12 mouse cellular contexts compared by ENCODE assay signal in genomic region chr16:33130731-33131130, GRCm38 (mm10). TPM values are rescaled to one million over a fixed set of nuclear protein-coding genes. Genes with fewer than 3 reads are reported as not detected.
A peak's percentile ranks its signal among the peaks of the same experiment; 100 is the strongest.
DNase-seq lines count a peak whose midpoint lies in the region; ATAC-seq and TF ChIP-seq lines count a peak whose summit lies in the region.
"Had no signal": no experiment of that assay in that cellular context is flagged by ENCODE, and none has a peak within 500 bp of the region (broad histone marks: within the 10 kb centered on the region; RNA-seq: fewer than 3 reads in every experiment).

No protein-coding gene starts in this region.

- TF ChIP-seq CTCF in midbrain, postnatal 0 days (IDR thresholded peaks at IDR 0.05) = no peak

- H3K27ac ChIP-seq in midbrain, postnatal 0 days (ENCODE audit: low read depth, low read length) = no peak overlapping the region
- H3K27ac ChIP-seq in midbrain, embryonic 11.5 days (ENCODE audit: low read depth, low read length) = no peak overlapping the region
- H3K27ac ChIP-seq: kidney, postnatal 0 days had no signal

- no peaks in the 10 kb centered on the region for H3K4me1 ChIP-seq in midbrain, postnatal 0 days (ENCODE audit: insufficient read depth, low read length)
- no peaks in the 10 kb centered on the region for H3K4me1 ChIP-seq in midbrain, embryonic 11.5 days (ENCODE audit: control insufficient read depth, insufficient read depth, low read length)

- H3K9ac ChIP-seq in midbrain, postnatal 0 days (replicated peaks; ENCODE audit: low read length, poor library complexity, severe bottlenecking) = no peak overlapping the region
- H3K9ac ChIP-seq in midbrain, embryonic 11.5 days (ENCODE audit: low read length) = no peak overlapping the region

- ATAC-seq in midbrain, postnatal 0 days (ENCODE audit: low FRiP score) = no peak
- no peak for ATAC-seq in midbrain, embryonic 11.5 days (ENCODE audit: low FRiP score)
- ATAC-seq in megakaryocyte progenitor cell, adult 5-6 weeks (replicated peaks; ENCODE audit: poor library complexity) = peak; percentile 54

- 0 out of 2 replicates have a peak, but pooled peaks cover 4% of the 10 kb centered on the region for H3K36me3 ChIP-seq in midbrain, postnatal 0 days (ENCODE audit: insufficient read depth, low read length)
- no peaks in the 10 kb centered on the region for H3K36me3 ChIP-seq in midbrain, embryonic 11.5 days (ENCODE audit: control insufficient read depth, insufficient read depth, low read length)

- no peaks in the 10 kb centered on the region for H3K9me3 ChIP-seq in midbrain, postnatal 0 days (ENCODE audit: low read length)
- no peaks in the 10 kb centered on the region for H3K9me3 ChIP-seq in midbrain, embryonic 11.5 days (ENCODE audit: control insufficient read depth, low read length)

- H3K27me3 ChIP-seq in midbrain, postnatal 0 days (ENCODE audit: insufficient read depth, low read length) = no peaks in the 10 kb centered on the region
- H3K27me3 ChIP-seq in midbrain, embryonic 11.5 days (ENCODE audit: control insufficient read depth, insufficient read depth, low read length) = no peaks in the 10 kb centered on the region

- peak; percentile 20 for DNase-seq in midbrain, postnatal 0 days (ENCODE audit: low spot score)
- DNase-seq in midbrain, embryonic 11.5 days (ENCODE audit: low spot score, missing footprints) = no peak
- DNase-seq in adrenal gland, postnatal 14 days = peak; percentile 77
- peak; percentile 47 for DNase-seq in heart, adult 8-10 months (ENCODE audit: low spot score)
- no peak for DNase-seq in kidney, postnatal 25 days
- DNase-seq in thymus, postnatal 25 days = no peak
- no peak for DNase-seq in kidney, adult 9 months
- DNase-seq: cerebellum, postnatal 14 days; right cerebral cortex, postnatal 4 days had no signal

- H3K4me3 ChIP-seq in midbrain, postnatal 0 days (ENCODE audit: low read depth, low read length) = no peak overlapping the region
- no peak overlapping the region for H3K4me3 ChIP-seq in midbrain, embryonic 11.5 days (ENCODE audit: low read depth, low read length)

- WGBS in midbrain, postnatal 0 days = 64% methylated on average over 4 of the region's 4 CpGs
- WGBS in midbrain, embryonic 11.5 days = 79% methylated on average over 4 of the region's 4 CpGs

- H3K4me2 ChIP-seq in midbrain, postnatal 0 days (ENCODE audit: low read depth, low read length, poor library complexity, severe bottlenecking) = no peak overlapping the region
- no peak overlapping the region for H3K4me2 ChIP-seq in midbrain, embryonic 11.5 days
- H3K4me2 ChIP-seq: liver, embryonic 11.5 days had no signal

RNA-seq across cellular contexts. Expression of gene Osbpl11, which starts 54.1 kb away (rescaled TPM):
- total RNA-seq in midbrain, postnatal 0 days (2014; rRNA removed) = 25.1 TPM in 2 replicates
- polyA plus RNA-seq in midbrain, postnatal 0 days (2015; fragmentation: Nextera tagmentation; extraction: Ambion mirVana) = 11.7 and 12.0 TPM in 2 replicates
- 24.5 and 25.2 TPM in 2 replicates for polyA plus RNA-seq in midbrain, embryonic 11.5 days (2014; fragmentation: Nextera tagmentation; extraction: Ambion mirVana)
- 46.1 and 59.0 TPM in 2 replicates for total RNA-seq in adrenal gland, postnatal 14 days (2021)
- total RNA-seq in heart, adult 8-10 months (2022) = 10 to 100 TPM; 16.1 to 21.6 (median 17.0) TPM
- 8.7 and 9.3 TPM in 2 replicates for total RNA-seq in megakaryocyte progenitor cell, adult 5-6 weeks (2015)
- 17.2 and 17.7 TPM in 2 replicates for total RNA-seq in megakaryocyte progenitor cell, adult 5-6 weeks (2017)

Comparison
In these comparisons a context has a peak if more than half of its experiments do, and no peak if none do; other contexts are left out.
1. DNase-seq: peak in midbrain, postnatal 0 days (single experiment), adrenal gland, postnatal 14 days (single experiment) and heart, adult 8-10 months (single experiment); none in midbrain, embryonic 11.5 days (single experiment), kidney, postnatal 25 days (0 of 2), thymus, postnatal 25 days (single experiment) and kidney, adult 9 months (single experiment).